Mouse (Mus musculus) hindbrain, embryonic 11.5 days (tissue): ENCODE data around the gene Crls1. TPM values are rescaled to one million over a fixed set of nuclear protein-coding genes. Genes with fewer than 3 reads are reported as not detected.
A peak's percentile ranks its signal among the peaks of the same experiment; 100 is the strongest.

ENCODE experiments used
- ATAC-seq: fragments of 200-750 bp; cut with Nextera tagmentation; 2 replicates; pipeline ENCODE4 v1.8.0; 2017; ENCODE audit warnings: mild to moderate bottlenecking, moderate TSS enrichment, moderate library complexity; ENCODE audit not compliant: low FRiP score
- DNase-seq: peaks from one replicate; pipeline ENCODE4 v3.0.0-alpha.2; 2015; ENCODE audit warnings: low spot score
- H3K27ac ChIP-seq: fragments of 300-500 bp; sonication (generic); 2 replicates; pipeline ENCODE4 v1.5.1; 2014; ENCODE audit warnings: mild to moderate bottlenecking, low read depth, low read length
- H3K27me3 ChIP-seq: fragments of 300-500 bp; sonication (generic); 2 replicates; pipeline ENCODE4 v1.6.1; 2014; ENCODE audit warnings: mild to moderate bottlenecking, low read length, moderate library complexity, mixed read lengths; ENCODE audit not compliant: control insufficient read depth, insufficient read depth
- H3K36me3 ChIP-seq: fragments of 300-500 bp; sonication (generic); 2 replicates; pipeline ENCODE4 v1.6.1; 2014; ENCODE audit warnings: mild to moderate bottlenecking, low read length, moderate library complexity, mixed read lengths; ENCODE audit not compliant: control insufficient read depth, insufficient read depth
- H3K4me1 ChIP-seq: fragments of 300-500 bp; sonication (generic); replicated peaks from 2 replicates; pipeline ENCODE4 v1.6.1; 2014; ENCODE audit warnings: low read length, mixed read lengths; ENCODE audit not compliant: control insufficient read depth, insufficient read depth
- H3K4me2 ChIP-seq: fragments of 300-500 bp; sonication (generic); replicated peaks from 2 replicates; pipeline ENCODE4 v1.6.1; 2014; ENCODE audit warnings: mild to moderate bottlenecking, low read depth, low read length
- H3K4me3 ChIP-seq: fragments of 300-500 bp; sonication (generic); 2 replicates; pipeline ENCODE4 v1.5.1; 2014; ENCODE audit warnings: low read depth, low read length
- H3K9ac ChIP-seq: fragments of 300-500 bp; sonication (generic); 2 replicates; pipeline ENCODE4 v1.6.1; 2014; ENCODE audit warnings: low read depth, low read length
- H3K9me3 ChIP-seq: fragments of 300-500 bp; sonication (generic); 2 replicates; pipeline ENCODE4 v1.6.1; 2016; ENCODE audit warnings: low read length; ENCODE audit not compliant: control insufficient read depth
- WGBS: fragments of 180-500 bp; shearing (Covaris S2); extraction: QIAGEN DNeasy Blood & Tissue Kit; methylation state at CpG from one replicate; pipeline ENCODE4 v1.1.7; 2014; 5-methylcytosine and 5-hydroxymethylcytosine counted together
- polyA plus RNA-seq: library from polyadenylated mRNA; unstranded; fragments of >200 nt; fragmentation: Nextera tagmentation; extraction: Ambion mirVana; gene quantifications from 2 replicates; pipeline ENCODE4 v1.2.1, GENCODE M21; 2014

Gene Crls1
- polyA plus RNA-seq, 1 experiment from 2014 or later = 11.5 TPM

- H3K27ac ChIP-seq = no peak overlapping the region
- ATAC-seq = no peak
- H3K4me1 ChIP-seq = no peaks in the 10 kb centered on the region; the same call in none of the 2 replicates
- H3K36me3 ChIP-seq = no peaks in the 10 kb centered on the region
- no peak overlapping the region for H3K4me3 ChIP-seq
- no peaks in the 10 kb centered on the region for H3K9me3 ChIP-seq
- DNase-seq = no peak
- 63% methylated on average over 1 of the region's 1 CpGs for WGBS
- H3K27me3 ChIP-seq = peaks cover 19% of the 10 kb centered on the region
- H3K9ac ChIP-seq = no peak overlapping the region
- H3K4me2 ChIP-seq = no peak overlapping the region
These were observed 30.5 kb downstream of the Crls1 start for GRCm38 (mm10) chr2:132876991-132877390.

GRCm38 (mm10) chr2:132879261-132880044, 33.0 kb downstream of the Crls1 start:
- Histone ChIP-seq H3K4me1 (no peaks in the 10 kb centered on the region; the same call in none of the 2 replicates), H3K9ac (peak overlapping the region; percentile 32; the same call in 1 of the 2 replicates), H3K4me3 (peak overlapping the region; percentile 58), H3K27ac (no peak overlapping the region), H3K4me2 (peak overlapping the region; percentile 95), H3K9me3 (no peaks in the 10 kb centered on the region), H3K27me3 (peaks cover 19% of the 10 kb centered on the region), H3K36me3 (no peaks in the 10 kb centered on the region)
- WGBS = under 1% methylated on average over 58 of the region's 58 CpGs
- peak; percentile 71 for ATAC-seq
- DNase-seq = peak; percentile 70

- ATAC-seq = peak; percentile 18; the same call in 1 of the 2 replicates
- Histone ChIP-seq H3K27ac (no peak within 1 kb of the TSS), H3K4me3 (peak within 1 kb of the TSS; percentile 58), H3K9ac (no peak within 1 kb of the TSS), H3K27me3 (peaks cover 19% of the 10 kb centered on the region), H3K9me3 (no peaks in the 10 kb centered on the region), H3K4me1 (no peaks in the 10 kb centered on the region; the same call in none of the 2 replicates), H3K4me2 (peak within 1 kb of the TSS; percentile 95), H3K36me3 (no peaks in the 10 kb centered on the region)
- WGBS = 6% methylated on average over 12 of the region's 12 CpGs
- DNase-seq = peak; percentile 19
These were observed 34.6 kb downstream of the Crls1 start, which contains the start of gene Lrrn4 for GRCm38 (mm10) chr2:132880844-132881645. Gene Lrrn4 (minus strand): TSS chr2:132880891.

- ATAC-seq (no peak), DNase-seq (no peak)
- Histone ChIP-seq H3K4me3 (no peak overlapping the region), H3K9me3 (no peaks in the 10 kb centered on the region), H3K27me3 (peaks cover 7% of the 10 kb centered on the region), H3K27ac (no peak overlapping the region), H3K4me1 (no peaks in the 10 kb centered on the region; the same call in none of the 2 replicates), H3K36me3 (no peaks in the 10 kb centered on the region), H3K4me2 (no peak overlapping the region), H3K9ac (no peak overlapping the region)
- 77% methylated on average over 8 of the region's 8 CpGs for WGBS
These were observed 38.0 kb downstream of the Crls1 start for GRCm38 (mm10) chr2:132884303-132884967.

GRCm38 (mm10) chr2:132885312-132885711, 38.8 kb downstream of the Crls1 start:
- no peak overlapping the region for H3K4me3 ChIP-seq
- no peaks in the 10 kb centered on the region for H3K36me3 ChIP-seq
- H3K4me1 ChIP-seq = no peaks in the 10 kb centered on the region; the same call in none of the 2 replicates
- no peak overlapping the region for H3K27ac ChIP-seq
- DNase-seq (no peak), ATAC-seq (no peak)
- peaks cover 4% of the 10 kb centered on the region; the same call in 1 of the 2 replicates for H3K27me3 ChIP-seq
- WGBS = 92% methylated on average over 7 of the region's 7 CpGs
- no peaks in the 10 kb centered on the region for H3K9me3 ChIP-seq
- H3K4me2 ChIP-seq = no peak overlapping the region
- H3K9ac ChIP-seq = no peak overlapping the region

- H3K9me3 ChIP-seq = no peaks in the 10 kb centered on the region
- DNase-seq (no peak), ATAC-seq (no peak)
- no peaks in the 10 kb centered on the region for H3K4me1 ChIP-seq
- WGBS = 87% methylated on average over 5 of the region's 5 CpGs
- no peak overlapping the region for H3K4me3 ChIP-seq
- H3K4me2 ChIP-seq = no peak overlapping the region
- no peak overlapping the region for H3K9ac ChIP-seq
- no peak overlapping the region for H3K27ac ChIP-seq
- no peaks in the 10 kb centered on the region for H3K27me3 ChIP-seq
- no peaks in the 10 kb centered on the region for H3K36me3 ChIP-seq
These were observed 47.4 kb downstream of the Crls1 start for GRCm38 (mm10) chr2:132893826-132894225.

GRCm38 (mm10) chr2:132898211-132898610, 51.7 kb downstream of the Crls1 start:
- H3K36me3 ChIP-seq = no peaks in the 10 kb centered on the region
- H3K4me2 ChIP-seq = no peak overlapping the region
- H3K27ac ChIP-seq = no peak overlapping the region
- no peak overlapping the region for H3K9ac ChIP-seq
- no peaks in the 10 kb centered on the region for H3K4me1 ChIP-seq
- no peak for DNase-seq
- no peaks in the 10 kb centered on the region for H3K27me3 ChIP-seq
- no peak for ATAC-seq
- no peak overlapping the region for H3K4me3 ChIP-seq
- no peaks in the 10 kb centered on the region for H3K9me3 ChIP-seq
- 52% methylated on average over 1 of the region's 1 CpGs for WGBS

GRCm38 (mm10) chr2:132900596-132900995, 54.1 kb downstream of the Crls1 start:
- Histone ChIP-seq H3K27ac (no peak overlapping the region), H3K9ac (no peak overlapping the region), H3K4me2 (no peak overlapping the region), H3K4me1 (no peaks in the 10 kb centered on the region), H3K9me3 (no peaks in the 10 kb centered on the region), H3K4me3 (no peak overlapping the region), H3K27me3 (no peaks in the 10 kb centered on the region), H3K36me3 (no peaks in the 10 kb centered on the region)
- ATAC-seq = no peak
- no peak for DNase-seq
- 84% methylated on average over 1 of the region's 1 CpGs for WGBS
